Mouse (Mus musculus): ENCODE measurements around the gene Sox12.

DNA sequence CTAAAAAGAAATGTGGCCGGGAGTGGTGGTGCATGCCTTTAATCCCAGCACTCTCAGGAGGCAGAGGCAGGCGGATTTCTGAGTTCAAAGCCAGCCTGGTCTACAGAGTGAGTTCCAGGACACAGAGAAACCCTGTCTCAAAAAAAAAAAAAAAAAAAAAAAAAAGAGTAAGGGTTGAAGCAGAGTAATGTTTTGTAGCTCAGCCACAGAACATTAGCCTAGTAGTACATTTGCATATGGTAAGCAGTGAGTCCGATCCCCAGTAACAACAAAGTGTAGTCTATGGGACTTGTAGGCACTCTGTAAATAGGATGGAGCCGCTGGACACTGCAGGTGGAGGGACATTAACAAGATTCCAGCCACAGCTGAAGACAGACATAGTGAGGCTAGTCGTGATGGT lies 53.0 kb downstream of the Sox12 start:
- TF ChIP-seq CTCF (IDR thresholded peaks at IDR 0.05; ENCODE audit: extremely low read depth, insufficient read length, insufficient replicate concordance, low read depth, low read length) (no peak), POLR2A (IDR thresholded peaks at IDR 0.05; ENCODE audit: low read depth, low read length) (no peak)

Data from small intestine, adult 2 months (tissue).